Mouse (Mus musculus) liver, embryonic 14.5 days (tissue): ENCODE measurements at regions not wholly inside any gene's neighbourhood (a gene's known extent, or its start where the extent isn't known, plus 50 kb on each side); places are given as distances from the start of the nearest gene placed in this dataset.

Experiments used
- ATAC-seq: fragments of 200-750 bp; cut with Nextera tagmentation; 2 replicates; pipeline ENCODE4 v1.8.0; 2017; ENCODE audit warnings: moderate number of reproducible peaks, mild to moderate bottlenecking, moderate library complexity; ENCODE audit not compliant: insufficient read depth
- DNase-seq, 3 experiments: peaks; one replicate each; pipeline ENCODE4 v3.0.0-alpha.2; 2012 to 2013; ENCODE audit warnings: low read depth in 3 of 3, low spot score in 3 of 3
- H3K27ac ChIP-seq: fragments of 300-500 bp; sonication (generic); 2 replicates; pipeline ENCODE4 v1.5.1; 2014; ENCODE audit warnings: moderate library complexity, mild to moderate bottlenecking, control low read depth, inconsistent platforms
- H3K27me3 ChIP-seq: fragments of 300-500 bp; sonication (generic); 2 replicates; pipeline ENCODE4 v1.6.1; 2014; ENCODE audit warnings: mild to moderate bottlenecking, low read length, moderate library complexity; ENCODE audit not compliant: control insufficient read depth, insufficient read depth
- H3K36me3 ChIP-seq: fragments of 300-500 bp; sonication (generic); replicated peaks from 2 replicates; pipeline ENCODE4 v1.6.1; 2014; ENCODE audit warnings: low read depth; ENCODE audit not compliant: control insufficient read depth, insufficient read depth
- H3K4me1 ChIP-seq, 2 experiments: fragments of 200-500 bp in 1 of 2; fragments of 300-500 bp in 1 of 2; sonication (generic) in 1 of 2; replicated peaks; 2 replicates each; pipeline ENCODE4 v1.6.1; 2012 to 2014; ENCODE audit warnings: antibody characterized with exemption in 1 of 2, inconsistent platforms in 1 of 2, low read length in 1 of 2; ENCODE audit not compliant: control insufficient read depth in 2 of 2, insufficient read depth in 2 of 2
- H3K4me2 ChIP-seq: fragments of 300-500 bp; sonication (generic); 2 replicates; pipeline ENCODE4 v1.6.1; 2014; ENCODE audit warnings: low read depth, mild to moderate bottlenecking, control low read depth, moderate library complexity
- H3K4me3 ChIP-seq, 2 experiments: fragments of 200-500 bp in 1 of 2; fragments of 300-500 bp in 1 of 2; sonication (generic) in 1 of 2; 2 replicates each; pipeline ENCODE4 v1.5.1; 2012 to 2014; ENCODE audit warnings: low read depth in 2 of 2, low read length in 2 of 2, mild to moderate bottlenecking in 2 of 2, control low read depth in 1 of 2, inconsistent platforms in 1 of 2, moderate library complexity in 1 of 2; ENCODE audit not compliant: insufficient read depth in 1 of 2
- H3K9ac ChIP-seq: fragments of 300-500 bp; sonication (generic); replicated peaks from 2 replicates; pipeline ENCODE4 v1.6.1; 2014; ENCODE audit warnings: mild to moderate bottlenecking, control low read depth, moderate library complexity
- H3K9me3 ChIP-seq: fragments of 300-500 bp; sonication (generic); 2 replicates; pipeline ENCODE4 v1.6.1; 2016; ENCODE audit warnings: low read length, mixed read lengths; ENCODE audit not compliant: control insufficient read depth
- CTCF ChIP-seq: IDR thresholded peaks from 2 replicates; pipeline ENCODE4 v1.5.1; 2016; ENCODE audit warnings: antibody characterized with exemption, low read depth, control low read depth
- EP300 ChIP-seq: IDR thresholded peaks from 2 replicates; pipeline ENCODE4 v1.6.1; 2016; ENCODE audit warnings: antibody characterized with exemption, low read depth
- WGBS: fragments of 180-500 bp; shearing (Covaris S2); extraction: QIAGEN DNeasy Blood & Tissue Kit; methylation state at CpG from one replicate; pipeline ENCODE4 v1.1.7; 2014; ENCODE audit not compliant: insufficient replicate concordance; 5-methylcytosine and 5-hydroxymethylcytosine counted together

GRCm38 (mm10) chr1:82150219-82151128 lies 82.4 kb upstream of the Gm9747 start:
- TF ChIP-seq EP300 (no peak), CTCF (no peak)
- H3K27ac ChIP-seq: no peak overlapping the region
- H3K4me1 ChIP-seq: no peaks in the 10 kb centered on the region
- H3K4me3 ChIP-seq: no peak overlapping the region
- no peak for ATAC-seq
- H3K9ac ChIP-seq: no peak overlapping the region
- no peaks in the 10 kb centered on the region for H3K27me3 ChIP-seq
- no peak for DNase-seq
- H3K9me3 ChIP-seq: no peaks in the 10 kb centered on the region
- no peaks in the 10 kb centered on the region for H3K36me3 ChIP-seq
- H3K4me2 ChIP-seq: no peak overlapping the region
- whole genome bisulfite sequencing: 30% methylated on average over 13 of the region's 13 CpGs

DNA sequence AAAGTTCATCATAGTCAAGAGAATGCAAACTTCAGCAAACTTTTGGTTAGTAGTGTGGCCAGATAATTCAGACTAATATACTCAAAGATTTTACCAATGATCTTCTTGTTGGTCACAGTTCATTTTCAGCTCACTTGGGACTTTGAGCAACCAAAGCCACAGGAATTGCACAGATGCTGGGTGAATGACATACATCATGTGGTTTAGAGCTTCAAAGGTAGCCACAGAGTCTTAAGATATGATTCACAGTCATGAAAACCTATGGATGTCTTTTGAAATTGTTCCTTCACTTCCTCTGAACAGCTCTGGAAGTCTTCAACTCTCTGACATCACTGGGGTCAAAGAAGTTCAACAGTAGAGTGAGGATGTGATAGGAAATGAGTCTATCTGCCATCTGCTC lies 77.0 kb upstream of the Gm9747 start:
- no peak overlapping the region for H3K9ac ChIP-seq
- H3K27ac ChIP-seq: no peak overlapping the region
- no peaks in the 10 kb centered on the region for H3K27me3 ChIP-seq
- no peak overlapping the region for H3K4me3 ChIP-seq
- no peaks in the 10 kb centered on the region for H3K9me3 ChIP-seq
- TF ChIP-seq CTCF: no peak
- TF ChIP-seq EP300: no peak
- no peak overlapping the region for H3K4me2 ChIP-seq
- ATAC-seq (no peak), DNase-seq (no peak)
- H3K4me1 ChIP-seq: no peaks in the 10 kb centered on the region
- H3K36me3 ChIP-seq: no peaks in the 10 kb centered on the region

DNA sequence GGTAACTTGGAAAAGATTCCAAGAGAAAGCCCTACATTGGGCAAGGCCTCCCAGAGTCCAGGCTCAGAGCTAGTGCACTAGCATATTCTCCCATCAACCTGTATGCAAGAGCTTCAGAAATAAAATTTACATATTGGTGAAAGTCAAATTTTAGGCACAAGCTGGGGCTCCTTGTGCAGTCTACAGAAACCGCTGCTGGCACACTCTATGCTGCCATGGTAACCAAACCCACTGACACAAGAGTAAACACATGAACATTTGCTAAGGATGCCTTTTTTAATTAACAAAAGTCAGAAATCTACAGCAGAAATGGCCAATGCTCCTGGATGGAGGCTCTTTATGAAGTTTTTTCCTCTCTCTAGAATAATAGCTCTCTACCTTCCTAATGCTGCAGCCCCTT lies 75.9 kb upstream of the Gm9747 start:
- no peak for ATAC-seq
- Histone ChIP-seq H3K9me3 (no peaks in the 10 kb centered on the region), H3K4me3 (no peak overlapping the region), H3K36me3 (no peaks in the 10 kb centered on the region), H3K27me3 (no peaks in the 10 kb centered on the region), H3K4me1 (no peaks in the 10 kb centered on the region), H3K4me2 (no peak overlapping the region), H3K9ac (no peak overlapping the region), H3K27ac (no peak overlapping the region)
- WGBS: 61% methylated on average over 1 of the region's 1 CpGs
- TF ChIP-seq CTCF (no peak), EP300 (no peak)
- DNase-seq: no peak

- ATAC-seq (no peak), DNase-seq (no peak)
- 34% methylated on average over 3 of the region's 3 CpGs for WGBS
- Histone ChIP-seq H3K4me3 (no peak overlapping the region), H3K27me3 (no peaks in the 10 kb centered on the region), H3K36me3 (no peaks in the 10 kb centered on the region), H3K27ac (no peak overlapping the region), H3K9me3 (no peaks in the 10 kb centered on the region), H3K4me1 (no peaks in the 10 kb centered on the region), H3K4me2 (no peak overlapping the region), H3K9ac (no peak overlapping the region)
- TF ChIP-seq CTCF (no peak), EP300 (no peak)
Observed at GRCm38 (mm10) chr1:82158466-82158865, 74.4 kb upstream of the Gm9747 start.

- WGBS: 63% methylated on average over 3 of the region's 3 CpGs
- H3K9me3 ChIP-seq: no peaks in the 10 kb centered on the region
Observed at GRCm38 (mm10) chr1:82159201-82159600, 73.7 kb upstream of the Gm9747 start.

More at GRCm38 (mm10) chr1:82159201-82159600, 73.7 kb upstream of the Gm9747 start:
- DNase-seq (no peak), ATAC-seq (no peak)
- Histone ChIP-seq H3K9ac (no peak overlapping the region), H3K4me2 (no peak overlapping the region), H3K36me3 (no peaks in the 10 kb centered on the region), H3K4me3 (no peak overlapping the region), H3K27me3 (no peaks in the 10 kb centered on the region), H3K27ac (no peak overlapping the region), H3K4me1 (no peaks in the 10 kb centered on the region)
- TF ChIP-seq EP300: no peak
- TF ChIP-seq CTCF: no peak
